In the genomic region with DNA sequence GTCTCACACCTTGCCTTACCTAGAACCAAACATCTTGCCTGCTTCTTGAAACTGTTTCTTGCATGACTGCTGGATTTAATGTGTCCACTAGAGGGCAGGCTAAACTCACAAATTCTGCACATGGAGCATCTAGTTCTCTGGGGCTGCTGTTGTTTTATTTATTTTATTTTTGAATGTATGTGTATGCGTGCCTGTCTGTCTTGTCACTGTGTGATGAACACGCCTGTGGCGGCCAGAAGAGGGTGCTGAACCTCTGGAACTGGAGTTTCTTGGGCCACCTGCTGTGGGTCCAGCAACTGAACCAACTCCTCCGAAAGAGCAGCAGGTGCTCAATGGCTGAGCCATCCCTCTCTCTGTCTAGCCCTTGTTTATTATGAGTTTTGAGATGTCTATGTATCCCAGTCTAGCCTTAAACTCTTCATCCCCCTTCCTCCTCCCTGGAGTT, we compare ENCODE assay signal across 8 mouse cellular contexts. TPM values are rescaled to one million over a fixed set of nuclear protein-coding genes. Genes with fewer than 3 reads are reported as not detected.
DNase-seq lines count a peak whose midpoint lies in the region; ATAC-seq and TF ChIP-seq lines count a peak whose summit lies in the region.

No protein-coding gene starts in this region.

- peak; percentile 79 for ATAC-seq in forebrain, embryonic 12.5 days (ENCODE audit: low FRiP score)
- peak; percentile 42; the same call in 1 of the 2 replicates for ATAC-seq in liver, embryonic 12.5 days
- peak; percentile 85 for ATAC-seq in stomach, postnatal 0 days (ENCODE audit: low FRiP score, low TSS enrichment)

- TF ChIP-seq CTCF in stomach, postnatal 0 days (IDR thresholded peaks at IDR 0.05; ENCODE audit: low read depth), result peak; percentile 95

- H3K9me3 ChIP-seq in forebrain, embryonic 12.5 days, result no peaks in the 10 kb centered on the region
- H3K9me3 ChIP-seq in liver, embryonic 12.5 days (replicated peaks), result no peaks in the 10 kb centered on the region
- H3K9me3 ChIP-seq in stomach, postnatal 0 days (ENCODE audit: control insufficient read depth, low read length), result no peaks in the 10 kb centered on the region

- no peak overlapping the region for H3K4me2 ChIP-seq in forebrain, embryonic 12.5 days
- H3K4me2 ChIP-seq in liver, embryonic 12.5 days, result no peak overlapping the region
- no peak overlapping the region for H3K4me2 ChIP-seq in stomach, postnatal 0 days (replicated peaks; ENCODE audit: low read depth)

- H3K27ac ChIP-seq in forebrain, embryonic 12.5 days, result no peak overlapping the region
- no peak overlapping the region for H3K27ac ChIP-seq in liver, embryonic 12.5 days
- no peak overlapping the region for H3K27ac ChIP-seq in stomach, postnatal 0 days (replicated peaks)

- H3K4me3 ChIP-seq in forebrain, embryonic 12.5 days (replicated peaks), result no peak overlapping the region
- no peak overlapping the region for H3K4me3 ChIP-seq in liver, embryonic 12.5 days
- no peak overlapping the region for H3K4me3 ChIP-seq in stomach, postnatal 0 days (ENCODE audit: low read depth, low read length)

- no peaks in the 10 kb centered on the region; the same call in 1 of the 2 replicates for H3K4me1 ChIP-seq in forebrain, embryonic 12.5 days
- H3K4me1 ChIP-seq in liver, embryonic 12.5 days, result 0 out of 2 replicates have a peak, but pooled peaks cover 3% of the 10 kb centered on the region
- no peaks in the 10 kb centered on the region for H3K4me1 ChIP-seq in stomach, postnatal 0 days (replicated peaks; ENCODE audit: control insufficient read depth, insufficient read depth)

- WGBS in forebrain, embryonic 12.5 days, result 7% methylated on average over 4 of the region's 4 CpGs
- WGBS in liver, embryonic 12.5 days (ENCODE audit: insufficient replicate concordance), result 18% methylated on average over 4 of the region's 4 CpGs
- WGBS in stomach, postnatal 0 days, result 17% methylated on average over 4 of the region's 4 CpGs

- no peak for TF ChIP-seq EP300 in stomach, postnatal 0 days (optimal IDR thresholded peaks at IDR 0.05)

- H3K9ac ChIP-seq in forebrain, embryonic 12.5 days, result no peak overlapping the region
- no peak overlapping the region for H3K9ac ChIP-seq in liver, embryonic 12.5 days
- no peak overlapping the region for H3K9ac ChIP-seq in stomach, postnatal 0 days (ENCODE audit: low read length)

- no peaks in the 10 kb centered on the region for H3K27me3 ChIP-seq in forebrain, embryonic 12.5 days
- peaks cover 10% of the 10 kb centered on the region; the same call in 1 of the 2 replicates for H3K27me3 ChIP-seq in liver, embryonic 12.5 days (replicated peaks)
- no peaks in the 10 kb centered on the region for H3K27me3 ChIP-seq in stomach, postnatal 0 days (ENCODE audit: control insufficient read depth, insufficient read depth, low read length)

- H3K36me3 ChIP-seq in forebrain, embryonic 12.5 days (replicated peaks), result no peaks in the 10 kb centered on the region
- H3K36me3 ChIP-seq in liver, embryonic 12.5 days, result no peaks in the 10 kb centered on the region
- H3K36me3 ChIP-seq in stomach, postnatal 0 days (ENCODE audit: control insufficient read depth, insufficient read depth, low read length), result no peaks in the 10 kb centered on the region

- intact Hi-C loops in left cerebral cortex, postnatal 10 days (cut with DNase I), result loop anchor here (10.0 kb wide), 1 partner anchor 565 kb away; no protein-coding TSS in a partner anchor
- intact Hi-C loops in left cerebral cortex, postnatal 36 days (cut with DNase I), result loop anchor here (1.0 kb wide), 1 partner anchor 63 kb away; no protein-coding TSS in a partner anchor

- DNase-seq in left cerebral cortex, postnatal 10 days (ENCODE audit: extremely low spot score in 1 of 2, low spot score in 2 of 2), result peak; percentile 52 to 57
- DNase-seq in left cerebral cortex, postnatal 36 days (ENCODE audit: low spot score in 2 of 2), result no peak
- peak; percentile 85 for DNase-seq in c-Kit-positive CD71-negative TER-119-negative erythroid progenitor cells, embryonic 14.5 days (ENCODE audit: low read depth)
- DNase-seq in induced T-regulatory cell, adult 2 months (ENCODE audit: low read depth), result peak; percentile 92
- DNase-seq in natural killer cell, adult 2 months (ENCODE audit: low spot score in 2 of 2), result peak; percentile 48 to 70
- peak; percentile 72 for DNase-seq in stomach, postnatal 0 days (ENCODE audit: low spot score)

RNA-seq across cellular contexts. Expression of gene Pik3c2b, which starts 5.9 kb away (rescaled TPM):
- 10 to 100 TPM; 27.3 to 28.6 TPM for total RNA-seq in left cerebral cortex, postnatal 10 days (2021)
- total RNA-seq in left cerebral cortex, postnatal 36 days (2021), result 10 to 100 TPM; 12.4 to 18.6 TPM
- polyA plus RNA-seq in forebrain, embryonic 12.5 days (2016; fragmentation: Nextera tagmentation; extraction: Ambion mirVana), result 21.3 and 22.0 TPM in 2 replicates
- polyA plus RNA-seq in liver, embryonic 12.5 days (2016; fragmentation: Nextera tagmentation; extraction: Ambion mirVana), result 1.8 and 1.9 TPM in 2 replicates
- 4.2 and 4.7 TPM in 2 replicates for polyA plus RNA-seq in stomach, postnatal 0 days (2015; fragmentation: Nextera tagmentation; extraction: Ambion mirVana)

RNA-seq across cellular contexts. Expression of gene Mdm4, which starts 9.2 kb away (rescaled TPM):
- 10 to 100 TPM; 78.7 to 82.2 TPM for total RNA-seq in left cerebral cortex, postnatal 10 days (2021)
- total RNA-seq in left cerebral cortex, postnatal 36 days (2021), result 10 to 100 TPM; 63.2 to 91.1 TPM
- 52.8 and 53.1 TPM in 2 replicates for polyA plus RNA-seq in forebrain, embryonic 12.5 days (2016; fragmentation: Nextera tagmentation; extraction: Ambion mirVana)
- 24.9 and 26.2 TPM in 2 replicates for polyA plus RNA-seq in liver, embryonic 12.5 days (2016; fragmentation: Nextera tagmentation; extraction: Ambion mirVana)
- polyA plus RNA-seq in stomach, postnatal 0 days (2015; fragmentation: Nextera tagmentation; extraction: Ambion mirVana), result 11.1 and 11.3 TPM in 2 replicates

Comparison
In these comparisons a context has a peak if more than half of its experiments do, and no peak if none do; other contexts are left out.
1. DNase-seq: peak in left cerebral cortex, postnatal 10 days (2 of 2), c-Kit-positive CD71-negative TER-119-negative erythroid progenitor cells, embryonic 14.5 days (single experiment), induced T-regulatory cell, adult 2 months (single experiment), natural killer cell, adult 2 months (2 of 2) and stomach, postnatal 0 days (single experiment); none in left cerebral cortex, postnatal 36 days (0 of 2).
2. Peak in every context shown above with its lines, with median percentiles within 50 percentile points of each other: ATAC-seq.